Mouse (Mus musculus) heart, embryonic 10.5 days (tissue): ENCODE data around the gene Armc7. TPM values are rescaled to one million over a fixed set of nuclear protein-coding genes. Genes with fewer than 3 reads are reported as not detected.
"Not testable (repeated sequence)": the region's sequence is repeated elsewhere in the genome, so short reads cannot be mapped to it uniquely, and the experiment has no call there.

Experiments used
- DNase-seq: peaks from one replicate; pipeline ENCODE4 v3.0.0-alpha.2; 2017; ENCODE audit warnings: low spot score
- H3K27ac ChIP-seq: fragments of 300-500 bp; sonication (generic); 2 replicates; pipeline ENCODE4 v1.5.1; 2016; ENCODE audit warnings: mild to moderate bottlenecking
- H3K27me3 ChIP-seq: fragments of 300-500 bp; sonication (generic); 2 replicates; pipeline ENCODE4 v1.6.1; 2016; ENCODE audit warnings: mild to moderate bottlenecking; ENCODE audit not compliant: poor library complexity, insufficient read depth, severe bottlenecking
- H3K36me3 ChIP-seq: fragments of 300-500 bp; sonication (generic); 2 replicates; pipeline ENCODE4 v1.6.1; 2016; ENCODE audit warnings: mild to moderate bottlenecking, moderate library complexity
- H3K4me1 ChIP-seq: fragments of 300-500 bp; sonication (generic); 2 replicates; pipeline ENCODE4 v1.6.1; 2016; ENCODE audit warnings: mild to moderate bottlenecking
- H3K4me3 ChIP-seq: fragments of 300-500 bp; sonication (generic); 2 replicates; pipeline ENCODE4 v1.5.1; 2016; ENCODE audit warnings: mild to moderate bottlenecking, moderate library complexity
- H3K9me3 ChIP-seq: fragments of 300-500 bp; sonication (generic); 2 replicates; pipeline ENCODE4 v1.6.1; 2016; ENCODE audit warnings: mild to moderate bottlenecking, moderate library complexity
- WGBS: fragments of 180-500 bp; shearing (Covaris S2); methylation state at CpG from one replicate; pipeline ENCODE4 v1.1.7; 2016; 5-methylcytosine and 5-hydroxymethylcytosine counted together
- polyA plus RNA-seq: library from polyadenylated mRNA; unstranded; fragments of >200 nt; fragmentation: Nextera tagmentation; extraction: Ambion mirVana; gene quantifications from 2 replicates; pipeline ENCODE4 v1.2.1, GENCODE M21; 2016

The Armc7 gene
- polyA plus RNA-seq, 1 experiment from 2014 or later = 7.6 TPM

GRCm38 (mm10) chr11:115483278-115483677 lies 7.8 kb downstream of the Armc7 start:
- no peaks in the 10 kb centered on the region for H3K27me3 ChIP-seq
- no peaks in the 10 kb centered on the region for H3K9me3 ChIP-seq
- H3K4me1 ChIP-seq = peaks cover 15% of the 10 kb centered on the region
- H3K36me3 ChIP-seq = peaks cover 17% of the 10 kb centered on the region
- DNase-seq = no peak
- no peak overlapping the region for H3K27ac ChIP-seq
- WGBS = 69% methylated on average over 11 of the region's 11 CpGs
- no peak overlapping the region for H3K4me3 ChIP-seq

- no peaks in the 10 kb centered on the region for H3K27me3 ChIP-seq
- no peaks in the 10 kb centered on the region for H3K9me3 ChIP-seq
- no peak overlapping the region for H3K27ac ChIP-seq
- 19% methylated on average over 6 of the region's 6 CpGs for WGBS
- peaks cover 20% of the 10 kb centered on the region for H3K4me1 ChIP-seq
- H3K4me3 ChIP-seq = no peak overlapping the region
- peaks cover 19% of the 10 kb centered on the region for H3K36me3 ChIP-seq
- no peak for DNase-seq
Observed at GRCm38 (mm10) chr11:115483726-115484125, 8.3 kb downstream of the Armc7 start.

DNA sequence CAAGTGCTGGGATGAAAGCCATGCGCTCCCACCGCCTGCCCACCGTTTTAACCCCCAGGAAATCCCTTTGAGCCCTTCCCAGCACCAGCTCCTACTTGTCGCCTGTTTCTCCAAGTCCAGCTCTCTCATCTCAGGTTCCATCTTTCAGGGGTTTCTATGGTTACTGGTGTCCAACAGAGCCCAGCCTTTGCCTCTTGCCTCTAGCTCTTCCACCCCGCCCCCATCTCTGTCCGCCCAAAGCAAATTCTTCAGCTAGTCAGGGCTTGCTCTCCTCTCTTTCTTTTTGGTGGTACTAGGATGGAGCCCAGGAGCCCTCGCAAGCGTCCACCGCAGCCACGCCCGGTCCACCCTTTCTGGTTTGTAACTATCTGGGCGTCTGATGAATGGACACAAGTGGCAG lies 9.7 kb downstream of the Armc7 start:
- H3K9me3 ChIP-seq = no peaks in the 10 kb centered on the region
- peaks cover 22% of the 10 kb centered on the region for H3K4me1 ChIP-seq
- WGBS = 73% methylated on average over 12 of the region's 12 CpGs
- no peak overlapping the region for H3K27ac ChIP-seq
- H3K27me3 ChIP-seq = no peaks in the 10 kb centered on the region
- no peak overlapping the region for H3K4me3 ChIP-seq
- no peak for DNase-seq
- peaks cover 28% of the 10 kb centered on the region for H3K36me3 ChIP-seq

DNA sequence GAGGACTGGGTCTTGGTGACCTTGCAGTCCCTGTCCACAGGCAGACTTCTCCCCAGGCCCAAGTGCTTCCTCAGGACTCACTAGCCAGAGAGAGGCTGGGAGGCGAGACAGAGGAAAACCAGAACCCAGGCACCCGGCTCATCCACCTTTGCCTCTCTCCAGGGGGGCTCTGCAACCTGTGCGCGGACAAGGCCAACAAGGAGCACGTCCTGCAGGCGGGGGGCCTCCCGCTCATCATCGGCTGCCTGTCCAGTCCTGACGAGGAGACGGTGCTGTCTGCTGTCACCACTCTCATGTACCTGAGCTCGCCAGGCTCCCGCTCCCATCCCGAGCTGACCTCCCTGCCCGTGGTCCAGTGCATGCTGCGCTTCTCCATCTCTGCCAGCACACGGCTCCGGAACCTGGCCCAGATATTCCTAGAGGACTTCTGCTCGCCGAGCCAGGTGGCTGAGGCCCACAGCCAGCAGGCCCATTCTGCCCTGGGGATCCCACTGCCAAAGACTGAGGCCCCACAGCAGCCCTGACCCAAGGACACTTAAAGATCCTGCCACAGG lies 13.2 kb downstream of the Armc7 start:
- no peak for DNase-seq
- Histone ChIP-seq H3K9me3 (no peaks in the 10 kb centered on the region), H3K4me3 (0 out of 2 replicates have a peak overlapping the region, but pooled peaks have one; percentile 18), H3K27ac (0 out of 2 replicates have a peak overlapping the region, but pooled peaks have one; percentile 13), H3K36me3 (peaks cover 27% of the 10 kb centered on the region), H3K27me3 (no peaks in the 10 kb centered on the region), H3K4me1 (peaks cover 40% of the 10 kb centered on the region)
- 74% methylated on average over 19 of the region's 19 CpGs for WGBS

GRCm38 (mm10) chr11:115490441-115491355 lies 15.2 kb downstream of the Armc7 start:
- no peaks in the 10 kb centered on the region for H3K9me3 ChIP-seq
- peaks cover 24% of the 10 kb centered on the region for H3K36me3 ChIP-seq
- peak overlapping the region; percentile 81 for H3K4me3 ChIP-seq
- H3K27ac ChIP-seq = peak overlapping the region; percentile 90
- 24% methylated on average over 25 of the region's 25 CpGs for WGBS
- DNase-seq = no peak
- peaks cover 35% of the 10 kb centered on the region for H3K4me1 ChIP-seq
- H3K27me3 ChIP-seq = no peaks in the 10 kb centered on the region

DNA sequence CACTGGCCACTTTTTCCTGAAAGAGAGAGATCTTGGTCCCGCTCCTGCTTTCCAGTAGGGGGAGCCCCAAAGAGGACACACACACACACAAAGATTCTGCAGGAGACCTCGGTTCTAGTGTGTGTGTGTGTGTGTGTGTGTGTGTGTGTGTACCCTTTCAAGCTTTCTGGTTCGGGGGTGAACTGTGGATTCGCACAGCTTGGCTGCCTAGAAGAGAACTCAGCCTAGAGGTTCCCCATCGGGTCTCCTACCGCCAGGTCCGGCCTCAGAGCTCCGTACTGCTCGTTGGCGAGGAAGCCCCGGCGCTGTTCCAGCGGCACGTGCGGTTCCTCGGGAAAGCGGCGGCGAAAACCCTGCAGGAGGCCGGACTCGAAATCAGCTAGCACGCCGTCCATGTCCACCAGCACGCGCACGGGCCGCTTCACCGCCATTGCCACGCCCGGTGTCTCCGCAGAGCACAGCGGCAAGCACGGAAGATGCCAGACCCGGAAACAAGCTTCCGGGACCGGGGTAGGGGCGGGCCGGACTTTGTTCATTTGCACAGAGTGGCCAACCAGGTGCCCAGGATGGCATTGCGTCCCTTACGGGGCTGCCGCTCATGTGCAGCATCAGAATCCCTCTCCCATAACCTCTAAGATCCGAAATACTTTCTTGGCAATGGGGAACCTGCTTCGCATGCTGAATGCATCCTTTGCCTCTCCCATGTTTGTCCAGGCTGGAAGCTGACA lies 16.1 kb downstream of the Armc7 start, which contains the start of gene Nt5c:
Gene Nt5c, minus strand, starts transcription at position 507 of the 728 bp plus-strand sequence.
- H3K4me3 ChIP-seq = peak within 1 kb of the TSS; percentile 81
- H3K27me3 ChIP-seq = no peaks in the 10 kb centered on the region
- WGBS = under 1% methylated on average over 43 of the region's 43 CpGs
- no peaks in the 10 kb centered on the region for H3K9me3 ChIP-seq
- H3K36me3 ChIP-seq = peaks cover 20% of the 10 kb centered on the region
- peak; percentile 94 for DNase-seq
- H3K4me1 ChIP-seq = peaks cover 32% of the 10 kb centered on the region
- peak within 1 kb of the TSS; percentile 90 for H3K27ac ChIP-seq

GRCm38 (mm10) chr11:115492387-115492786 lies 16.9 kb downstream of the Armc7 start:
- Histone ChIP-seq H3K4me1 (peaks cover 32% of the 10 kb centered on the region), H3K27ac (0 out of 2 replicates have a peak overlapping the region, but pooled peaks have one; percentile 90), H3K9me3 (no peaks in the 10 kb centered on the region), H3K4me3 (peak overlapping the region; percentile 81), H3K36me3 (peaks cover 24% of the 10 kb centered on the region), H3K27me3 (no peaks in the 10 kb centered on the region)
- WGBS = 26% methylated on average over 6 of the region's 6 CpGs
- DNase-seq = no peak

DNA sequence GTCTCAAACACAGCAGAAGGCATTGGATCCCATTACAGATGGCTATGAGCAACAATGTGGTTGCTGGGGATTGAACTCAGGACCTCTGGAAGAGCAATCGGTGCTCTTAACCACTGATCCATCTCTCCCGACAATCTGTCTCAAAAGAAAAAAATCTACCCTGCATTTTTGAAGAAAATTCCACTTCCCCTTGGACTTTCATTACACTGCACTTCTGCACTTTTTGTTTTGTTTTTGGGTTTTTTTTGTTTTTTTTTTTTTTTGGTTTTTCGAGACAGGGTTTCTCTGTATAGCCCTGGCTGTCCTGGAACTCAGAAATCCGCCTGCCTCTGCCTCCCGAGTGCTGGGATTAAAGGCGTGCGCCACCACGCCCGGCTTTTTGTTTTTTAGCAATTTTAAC lies 21.1 kb downstream of the Armc7 start:
- not testable (repeated sequence) for H3K27ac ChIP-seq, DNase-seq, H3K9me3 ChIP-seq, H3K27me3 ChIP-seq, H3K4me1 ChIP-seq, H3K4me3 ChIP-seq
- peaks cover 48% of the 10 kb centered on the region for H3K36me3 ChIP-seq
- 91% methylated on average over 9 of the region's 9 CpGs for WGBS

GRCm38 (mm10) chr11:115502636-115503035 lies 27.2 kb downstream of the Armc7 start:
- Histone ChIP-seq H3K36me3 (peaks cover 83% of the 10 kb centered on the region), H3K27me3 (no peaks in the 10 kb centered on the region), H3K4me3 (no peak overlapping the region), H3K9me3 (no peaks in the 10 kb centered on the region), H3K4me1 (peaks cover 21% of the 10 kb centered on the region), H3K27ac (no peak overlapping the region)
- no peak for DNase-seq
- WGBS = 92% methylated on average over 6 of the region's 6 CpGs

DNA sequence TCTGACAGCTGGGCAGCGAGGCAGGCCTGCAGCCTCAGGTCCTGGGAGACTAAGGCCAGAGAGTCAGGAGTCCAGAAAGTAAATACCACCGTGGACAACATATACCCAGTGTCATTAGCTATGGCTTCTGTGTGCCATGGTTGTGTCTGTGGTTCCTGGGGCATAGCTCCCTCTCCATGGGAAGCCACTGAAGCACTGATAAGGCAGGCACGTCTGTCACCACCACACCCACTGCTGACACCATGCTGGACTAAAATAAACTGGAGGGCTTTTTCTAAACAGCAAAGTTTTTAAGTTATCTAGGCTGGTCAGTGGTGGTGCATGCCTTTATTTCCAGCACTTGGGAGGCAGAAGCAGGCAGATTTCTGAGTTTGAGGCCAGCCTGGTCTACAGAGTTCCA lies 31.1 kb downstream of the Armc7 start:
- no peaks in the 10 kb centered on the region for H3K9me3 ChIP-seq
- peaks cover 43% of the 10 kb centered on the region for H3K36me3 ChIP-seq
- 0 out of 2 replicates have a peak overlapping the region, but pooled peaks have one; percentile 6 for H3K4me3 ChIP-seq
- 41% methylated on average over 3 of the region's 3 CpGs for WGBS
- no peaks in the 10 kb centered on the region for H3K27me3 ChIP-seq
- peak overlapping the region; percentile 56; the same call in 1 of the 2 replicates for H3K27ac ChIP-seq
- H3K4me1 ChIP-seq = peaks cover 55% of the 10 kb centered on the region
- no peak for DNase-seq

DNA sequence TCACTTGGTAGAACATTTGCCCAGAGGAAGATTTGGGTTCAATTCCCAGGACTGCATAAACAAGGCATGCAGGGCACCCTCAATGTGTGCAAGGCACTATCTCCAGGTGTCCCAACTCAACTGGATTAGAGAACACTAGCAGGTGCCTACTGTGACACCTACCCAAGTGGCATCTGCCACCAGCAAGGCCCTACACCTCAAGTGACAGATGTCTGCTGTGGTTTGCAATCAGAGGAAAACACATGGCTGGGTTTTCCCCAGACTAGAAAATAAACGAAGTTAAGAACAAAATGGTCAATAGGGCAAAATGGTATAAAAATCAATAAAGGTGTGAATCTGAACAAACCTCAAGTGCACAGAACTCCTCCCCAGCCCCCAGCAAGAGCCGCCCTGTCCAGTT lies 32.6 kb downstream of the Armc7 start:
- H3K27me3 ChIP-seq = no peaks in the 10 kb centered on the region
- H3K27ac ChIP-seq = no peak overlapping the region
- no peak for DNase-seq
- WGBS = 82% methylated on average over 2 of the region's 2 CpGs
- H3K9me3 ChIP-seq = no peaks in the 10 kb centered on the region
- H3K4me1 ChIP-seq = peaks cover 70% of the 10 kb centered on the region
- peaks cover 30% of the 10 kb centered on the region for H3K36me3 ChIP-seq
- no peak overlapping the region for H3K4me3 ChIP-seq

- peak overlapping the region; percentile 45 for H3K4me3 ChIP-seq
- DNase-seq = peak; percentile 82
- WGBS = 30% methylated on average over 6 of the region's 6 CpGs
- H3K27me3 ChIP-seq = no peaks in the 10 kb centered on the region
- peaks cover 76% of the 10 kb centered on the region for H3K4me1 ChIP-seq
- H3K36me3 ChIP-seq = peaks cover 14% of the 10 kb centered on the region
- no peaks in the 10 kb centered on the region for H3K9me3 ChIP-seq
- peak overlapping the region; percentile 77 for H3K27ac ChIP-seq
Observed at GRCm38 (mm10) chr11:115509773-115510506, 34.5 kb downstream of the Armc7 start.
